Mouse (Mus musculus) myocyte (in vitro differentiated cells): Measurements from ENCODE around the gene Itga4.

Source experiments
- CEBPB ChIP-seq: IDR thresholded peaks from 2 replicates; pipeline ENCODE4 v1.6.1; 2011; ENCODE audit warnings: mild to moderate bottlenecking, moderate library complexity; ENCODE audit not compliant: poor library complexity, insufficient read depth, severe bottlenecking
- E2F4 ChIP-seq: IDR thresholded peaks from one replicate; pipeline ENCODE4 v1.6.1; 2011; ENCODE audit warnings: mild to moderate bottlenecking, control low read depth, moderate library complexity; ENCODE audit not compliant: insufficient read depth
- MAX ChIP-seq: IDR thresholded peaks from one replicate; pipeline ENCODE4 v1.6.1; 2011; ENCODE audit warnings: low read depth, mild to moderate bottlenecking, control low read depth
- MYOD1 ChIP-seq, 3 experiments: IDR thresholded peaks; one replicate each; pipeline ENCODE4 v1.6.1; 2011; ENCODE audit warnings: control low read depth in 2 of 3, low read depth in 2 of 3, mild to moderate bottlenecking in 2 of 3, moderate library complexity in 1 of 3; ENCODE audit not compliant: insufficient read length in 2 of 3, control insufficient read depth in 1 of 3
- MYOG ChIP-seq, 3 experiments: IDR thresholded peaks; one replicate each; pipeline ENCODE4 v1.6.1; 2011; ENCODE audit warnings: control low read depth in 2 of 3, low read depth in 2 of 3, mild to moderate bottlenecking in 2 of 3; ENCODE audit not compliant: insufficient read length in 2 of 3, control insufficient read depth in 1 of 3, insufficient read depth in 1 of 3
- POLR2A ChIP-seq: IDR thresholded peaks from one replicate; pipeline ENCODE4 v1.6.1; 2011; ENCODE audit warnings: low read depth, mild to moderate bottlenecking, control low read depth, moderate library complexity; ENCODE audit not compliant: insufficient read length
- POLR2AphosphoS2 ChIP-seq: IDR thresholded peaks from one replicate; pipeline ENCODE4 v1.6.1; 2011; ENCODE audit warnings: low read depth, control low read depth; ENCODE audit not compliant: insufficient read length
- REST ChIP-seq: IDR thresholded peaks from one replicate; pipeline ENCODE4 v1.6.1; 2011; ENCODE audit warnings: mild to moderate bottlenecking, control low read depth, moderate library complexity; ENCODE audit not compliant: insufficient read depth, insufficient read length
- SRF ChIP-seq: IDR thresholded peaks from one replicate; pipeline ENCODE4 v1.6.1; 2011; ENCODE audit warnings: low read depth; ENCODE audit not compliant: control insufficient read depth, insufficient read length
- TCF12 ChIP-seq: IDR thresholded peaks from one replicate; pipeline ENCODE4 v1.6.1; 2011; ENCODE audit warnings: mild to moderate bottlenecking, control low read depth; ENCODE audit not compliant: poor library complexity, insufficient read depth, severe bottlenecking
- TCF3 ChIP-seq: IDR thresholded peaks from one replicate; pipeline ENCODE4 v1.6.1; 2011; ENCODE audit warnings: low read depth, control low read depth; ENCODE audit not compliant: insufficient read length
- USF1 ChIP-seq: IDR thresholded peaks from one replicate; pipeline ENCODE4 v1.6.1; 2011; ENCODE audit warnings: low read depth, mild to moderate bottlenecking, control low read depth, moderate library complexity

DNA sequence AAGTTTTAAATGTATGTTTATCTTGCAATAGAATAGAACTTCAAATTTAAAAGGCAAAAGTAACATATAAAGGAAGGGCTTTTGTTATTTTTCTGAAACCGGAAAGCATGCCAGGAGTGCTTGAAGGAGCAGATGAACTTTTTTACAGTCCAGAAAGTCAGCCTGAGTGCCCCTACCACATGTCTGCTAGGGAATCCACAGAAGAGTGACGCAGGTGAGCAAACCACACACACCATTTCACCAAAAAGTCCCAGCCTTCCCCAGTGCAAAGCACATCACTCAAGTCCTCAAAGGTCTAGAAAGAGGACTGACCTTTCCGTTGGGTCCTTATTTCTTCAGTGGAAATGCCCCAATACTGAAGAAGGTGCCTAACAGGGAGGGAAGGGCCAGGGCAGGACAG, 11.3 kb downstream of the Itga4 start:
- TF ChIP-seq POLR2A (no peak), MAX (no peak), E2F4 (no peak), TCF3 (no peak), TCF12 (no peak), POLR2AphosphoS2 (no peak), USF1 (no peak), MYOG (IDR thresholded peaks at IDR 0.05; ENCODE audit: control insufficient read depth in 1 of 3, insufficient read depth in 1 of 3, insufficient read length in 2 of 3, low read depth in 2 of 3) (no peak), CEBPB (no peak), SRF (no peak), MYOD1 (IDR thresholded peaks at IDR 0.05; ENCODE audit: control insufficient read depth in 1 of 3, insufficient read length in 2 of 3, low read depth in 2 of 3) (no peak), REST (no peak)
